Mouse (Mus musculus) CD8-positive naive resting alpha-beta T cell, adult 2 months (primary cell): ENCODE measurements at regions not wholly inside any gene's neighbourhood (a gene's known extent, or its start where the extent isn't known, plus 50 kb on each side); places are given as distances from the start of the nearest gene placed in this dataset.

Experiments used
- DNase-seq, 2 experiments: peaks; one replicate each; pipeline ENCODE4 v3.0.0; 2022; ENCODE audit warnings: low read depth in 2 of 2, low spot score in 2 of 2

- DNase-seq = no peak
These were observed 106.4 kb downstream of the Vapb start for GRCm38 (mm10) chr2:173843671-173844070.

- DNase-seq = no peak
These were observed 107.2 kb downstream of the Vapb start for GRCm38 (mm10) chr2:173844524-173844923.

GRCm38 (mm10) chr2:173845155-173846029, 108.1 kb downstream of the Vapb start:
- no peak for DNase-seq

GRCm38 (mm10) chr2:173851054-173851453, 113.7 kb downstream of the Vapb start:
- DNase-seq = no peak

- no peak for DNase-seq
These were observed 116.9 kb downstream of the Vapb start for GRCm38 (mm10) chr2:173854172-173854723.

- peak; percentile 22 to 38 for DNase-seq
These were observed 117.5 kb downstream of the Vapb start for GRCm38 (mm10) chr2:173854846-173855245.

GRCm38 (mm10) chr2:173855296-173855695, 118.0 kb downstream of the Vapb start:
- DNase-seq = no peak

GRCm38 (mm10) chr2:173857006-173857405, 119.7 kb downstream of the Vapb start:
- DNase-seq = no peak

GRCm38 (mm10) chr2:173873048-173873447, 135.7 kb downstream of the Vapb start:
- no peak for DNase-seq
